Comparison of ENCODE assay signal across 28 mouse cellular contexts in genomic region chr12:95619281-95619680, GRCm38 (mm10).
DNase-seq lines count a peak whose midpoint lies in the region; ATAC-seq lines count a peak whose summit lies in the region.
"Had no signal": no experiment of that assay in that cellular context is flagged by ENCODE, and none has a peak within 500 bp of the region (broad histone marks: within the 10 kb centered on the region; RNA-seq: fewer than 3 reads in every experiment).

No protein-coding gene starts in this region.

- H3K36me3 ChIP-seq in midbrain, embryonic 15.5 days (replicated peaks) = no peaks in the 10 kb centered on the region
- H3K36me3 ChIP-seq: embryonic facial prominence, embryonic 13.5 days; embryonic facial prominence, embryonic 15.5 days; forebrain, embryonic 10.5 days; forebrain, embryonic 12.5 days; G1E had no signal

- no peak overlapping the region for H3K4me2 ChIP-seq in midbrain, embryonic 15.5 days
- H3K4me2 ChIP-seq: embryonic facial prominence, embryonic 13.5 days; embryonic facial prominence, embryonic 15.5 days; forebrain, embryonic 12.5 days had no signal

- H3K4me1 ChIP-seq in midbrain, embryonic 15.5 days = no peaks in the 10 kb centered on the region
- H3K4me1 ChIP-seq: embryonic facial prominence, embryonic 13.5 days; embryonic facial prominence, embryonic 15.5 days; forebrain, embryonic 10.5 days; forebrain, embryonic 12.5 days had no signal

- no peaks in the 10 kb centered on the region for H3K9me3 ChIP-seq in midbrain, embryonic 15.5 days
- H3K9me3 ChIP-seq: embryonic facial prominence, embryonic 13.5 days; embryonic facial prominence, embryonic 15.5 days; forebrain, embryonic 10.5 days; forebrain, embryonic 12.5 days; G1E had no signal

- 87% methylated on average over 1 of the region's 1 CpGs for WGBS in midbrain, embryonic 15.5 days

- H3K9ac ChIP-seq in midbrain, embryonic 15.5 days = no peak overlapping the region
- H3K9ac ChIP-seq: embryonic facial prominence, embryonic 13.5 days; embryonic facial prominence, embryonic 15.5 days; forebrain, embryonic 12.5 days had no signal

- DNase-seq in frontal cortex, postnatal 36 days (ENCODE audit: low spot score in 2 of 2) = no peak
- peak; percentile 12 for DNase-seq in 3T3-L1 (ENCODE audit: low read depth, low spot score)
- DNase-seq in adipocyte (ENCODE audit: low spot score) = peak; percentile 79
- no peak for DNase-seq in cerebellum, postnatal 4 days (ENCODE audit: low spot score in 2 of 2)
- DNase-seq: adrenal gland, adult 2 months; adrenal gland, postnatal 10 days; adrenal gland, postnatal 25 days; B cell, adult 2 months; cerebellum, adult 11 months; cerebellum, adult 18-20 months; cerebellum, adult 9-10 months; cerebellum, postnatal 10 days; cerebellum, postnatal 25 days; embryo, embryonic 11 days had no signal

- no peaks in the 10 kb centered on the region for H3K27me3 ChIP-seq in midbrain, embryonic 15.5 days (replicated peaks)
- H3K27me3 ChIP-seq: CH12.LX; embryonic facial prominence, embryonic 13.5 days; embryonic facial prominence, embryonic 15.5 days; forebrain, embryonic 12.5 days; Patski had no signal

- H3K4me3 ChIP-seq in midbrain, embryonic 15.5 days = no peak overlapping the region
- H3K4me3 ChIP-seq: embryonic facial prominence, embryonic 13.5 days; embryonic facial prominence, embryonic 15.5 days; erythroblast, embryonic 14.5 days; forebrain, embryonic 10.5 days; forebrain, embryonic 12.5 days had no signal

- ATAC-seq in frontal cortex, adult (ENCODE audit: low TSS enrichment) = 0 out of 2 replicates have a peak, but pooled peaks have one; percentile 13
- no peak for ATAC-seq in midbrain, embryonic 15.5 days (replicated peaks)
- ATAC-seq: activated CD4-positive, CD25-positive, alpha-beta regulatory T cell, adult 4 months; CD4-positive, CD25-positive, alpha-beta regulatory T cell, adult 4 months; forebrain, embryonic 14.5 days; forebrain, embryonic 16.5 days; Patski had no signal

- H3K27ac ChIP-seq in midbrain, embryonic 15.5 days = no peak overlapping the region
- H3K27ac ChIP-seq: embryonic facial prominence, embryonic 13.5 days; embryonic facial prominence, embryonic 15.5 days; forebrain, embryonic 10.5 days; forebrain, embryonic 12.5 days had no signal

Comparison
In these comparisons a context has a peak if more than half of its experiments do, and no peak if none do; other contexts are left out.
1. DNase-seq: peak in 3T3-L1 (single experiment) and adipocyte (single experiment); none in frontal cortex, postnatal 36 days (0 of 2) and cerebellum, postnatal 4 days (0 of 2).